Mouse (Mus musculus): Measurements from ENCODE around the gene Wdr83. TPM values are rescaled to one million over a fixed set of nuclear protein-coding genes. Genes with fewer than 3 reads are reported as not detected.

Wdr83 gene
- polyA plus RNA-seq, 1 experiment from 2014 or later = 44.7 TPM

DNA sequence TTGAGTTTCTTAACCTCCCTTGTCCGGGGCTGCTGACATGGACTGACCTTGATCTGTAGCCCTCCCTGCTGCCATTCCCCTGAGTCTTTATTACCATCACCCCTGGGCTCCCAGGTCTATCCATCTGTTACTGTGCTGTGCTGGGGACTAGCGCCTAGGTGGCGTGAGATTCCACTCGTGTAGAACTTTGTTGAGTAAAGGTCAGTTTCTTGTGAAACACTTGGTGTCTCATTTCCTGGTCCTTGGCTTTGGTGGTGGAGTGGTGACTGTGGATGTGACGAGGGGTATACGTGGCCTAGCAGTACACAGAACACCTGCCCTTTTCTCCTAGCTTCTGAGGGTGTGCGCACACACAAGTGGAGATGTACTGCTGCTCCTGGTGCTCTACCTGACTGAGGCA lies 23.7 kb downstream of the Wdr83 start:
- 78% methylated on average over 7 of the region's 7 CpGs for WGBS

DNA sequence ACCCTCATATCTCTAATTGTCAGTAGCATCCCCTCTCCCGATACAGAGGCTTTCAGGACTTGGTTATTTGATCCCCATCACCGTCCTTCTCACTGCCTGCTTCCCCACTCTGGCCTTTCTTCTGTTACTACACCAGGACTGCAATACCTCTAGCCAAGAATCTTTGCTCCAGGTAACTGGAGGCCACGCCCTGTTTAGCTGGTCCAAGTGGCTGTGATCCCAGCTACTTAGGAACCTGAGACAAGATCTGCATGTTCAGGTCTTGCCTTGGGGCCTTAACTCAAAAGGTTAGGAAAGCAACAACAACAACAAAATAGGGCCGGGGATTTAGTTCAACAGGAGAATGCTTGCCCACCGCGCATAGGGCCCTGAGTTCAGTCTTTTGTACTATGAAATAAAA lies 37.5 kb downstream of the Wdr83 start:
- no peak overlapping the region for H3K9ac ChIP-seq
- 87% methylated on average over 6 of the region's 6 CpGs for WGBS
- no peaks in the 10 kb centered on the region for H3K27me3 ChIP-seq
- H3K4me2 ChIP-seq = no peak overlapping the region
- no peak for ATAC-seq (ENCODE audit: borderline replicate concordance, extremely low read depth, low FRiP score, low TSS enrichment)
- no peak overlapping the region for H3K4me3 ChIP-seq
- no peaks in the 10 kb centered on the region for H3K9me3 ChIP-seq
- peaks cover 83% of the 10 kb centered on the region for H3K36me3 ChIP-seq
- H3K4me1 ChIP-seq = peaks cover 8% of the 10 kb centered on the region
- H3K27ac ChIP-seq = no peak overlapping the region

More for the DNA sequence above, 23.7 kb downstream of the Wdr83 start:
- ATAC-seq (ENCODE audit: borderline replicate concordance, extremely low read depth, low FRiP score, low TSS enrichment) = no peak
- H3K27me3 ChIP-seq = no peaks in the 10 kb centered on the region
- H3K9ac ChIP-seq = no peak overlapping the region
- peaks cover 46% of the 10 kb centered on the region for H3K36me3 ChIP-seq
- peaks cover 8% of the 10 kb centered on the region for H3K4me1 ChIP-seq
- H3K9me3 ChIP-seq = no peaks in the 10 kb centered on the region
- no peak overlapping the region for H3K4me3 ChIP-seq
- no peak overlapping the region for H3K27ac ChIP-seq
- no peak overlapping the region for H3K4me2 ChIP-seq

- Histone ChIP-seq H3K4me3 (peak overlapping the region; percentile 90), H3K36me3 (peaks cover 36% of the 10 kb centered on the region), H3K9ac (peak overlapping the region; percentile 93), H3K27ac (peak overlapping the region; percentile 100), H3K27me3 (no peaks in the 10 kb centered on the region), H3K9me3 (no peaks in the 10 kb centered on the region), H3K4me1 (peaks cover 34% of the 10 kb centered on the region), H3K4me2 (peak overlapping the region; percentile 86)
- WGBS = 2% methylated on average over 43 of the region's 57 CpGs
- ATAC-seq (ENCODE audit: borderline replicate concordance, extremely low read depth, low FRiP score, low TSS enrichment) = peak; percentile 9; the same call in 1 of the 2 replicates
These were observed 43.2 kb downstream of the Wdr83 start for GRCm38 (mm10) chr8:85037681-85038531.

DNA sequence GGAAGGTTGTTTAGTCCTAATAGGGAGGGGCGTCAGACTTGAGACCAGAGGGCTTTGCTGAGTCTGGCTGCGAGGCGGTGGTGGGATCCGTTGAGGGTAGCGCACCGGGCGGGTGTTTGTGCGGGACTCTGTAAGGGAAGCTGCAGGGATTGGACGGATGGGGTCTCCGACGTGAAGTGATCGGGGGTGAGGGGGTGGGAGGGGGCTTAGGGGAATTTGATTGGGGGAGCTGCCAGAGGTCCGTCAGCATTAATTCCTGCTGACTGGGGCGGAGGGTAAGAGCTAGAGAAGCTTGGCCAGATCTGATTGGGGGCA lies 43.8 kb downstream of the Wdr83 start:
- no peaks in the 10 kb centered on the region for H3K9me3 ChIP-seq
- peak; percentile 44; the same call in 1 of the 2 replicates for ATAC-seq (ENCODE audit: borderline replicate concordance, extremely low read depth, low FRiP score, low TSS enrichment)
- H3K4me2 ChIP-seq = peak overlapping the region; percentile 86
- WGBS = under 1% methylated on average over 14 of the region's 14 CpGs
- no peaks in the 10 kb centered on the region for H3K27me3 ChIP-seq
- peak overlapping the region; percentile 100 for H3K27ac ChIP-seq
- H3K36me3 ChIP-seq = peaks cover 38% of the 10 kb centered on the region
- peak overlapping the region; percentile 90 for H3K4me3 ChIP-seq
- H3K9ac ChIP-seq = peak overlapping the region; percentile 93
- peaks cover 34% of the 10 kb centered on the region for H3K4me1 ChIP-seq

DNA sequence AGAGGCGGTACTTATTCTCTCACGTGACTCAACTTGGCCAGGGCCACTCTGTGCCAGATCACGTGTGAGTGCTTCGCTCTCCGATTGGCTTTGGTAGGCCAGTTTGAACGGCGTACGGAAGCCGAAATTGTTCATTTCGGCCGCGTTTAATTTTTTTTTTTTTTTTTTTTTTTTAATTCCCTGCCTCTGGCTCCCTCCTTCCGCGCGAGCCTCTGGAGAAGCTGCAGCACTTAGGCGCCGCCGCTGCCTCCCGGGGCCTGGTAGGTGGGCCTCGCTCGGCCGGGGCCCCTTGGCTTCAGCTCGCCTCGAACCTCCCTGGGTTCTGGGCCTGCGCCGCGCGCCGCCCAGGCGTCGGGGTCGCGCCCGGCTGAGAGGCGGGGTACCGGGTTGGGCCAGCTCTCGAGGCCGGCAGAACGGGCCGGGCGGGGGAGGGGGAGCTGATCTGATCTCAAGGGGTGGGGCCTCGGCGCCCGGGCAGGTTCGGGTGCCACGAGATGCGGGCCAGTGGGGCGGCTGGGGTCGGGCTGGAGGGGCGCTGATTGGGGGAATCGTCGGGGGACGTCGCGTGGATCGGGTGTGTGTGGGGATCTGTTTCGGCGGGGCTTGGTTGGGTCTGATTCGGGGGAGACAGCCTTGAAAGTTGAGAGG lies 44.3 kb downstream of the Wdr83 start, which contains the start of gene Tnpo2:
Tnpo2 (plus strand) TSS at position 198 of the 648 bp plus-strand sequence.
- ATAC-seq (ENCODE audit: borderline replicate concordance, extremely low read depth, low FRiP score, low TSS enrichment) = peak; percentile 91
- peak within 1 kb of the TSS; percentile 90 for H3K4me3 ChIP-seq
- 1% methylated on average over 59 of the region's 59 CpGs for WGBS
- H3K4me2 ChIP-seq = peak within 1 kb of the TSS; percentile 86
- no peaks in the 10 kb centered on the region for H3K27me3 ChIP-seq
- peak within 1 kb of the TSS; percentile 100 for H3K27ac ChIP-seq
- peaks cover 38% of the 10 kb centered on the region for H3K36me3 ChIP-seq
- H3K9me3 ChIP-seq = no peaks in the 10 kb centered on the region
- H3K4me1 ChIP-seq = peaks cover 34% of the 10 kb centered on the region
- H3K9ac ChIP-seq = peak within 1 kb of the TSS; percentile 93

- under 1% methylated on average over 9 of the region's 9 CpGs for WGBS
- peak overlapping the region; percentile 81 for H3K9ac ChIP-seq
- peak; percentile 32; the same call in 1 of the 2 replicates for ATAC-seq (ENCODE audit: borderline replicate concordance, extremely low read depth, low FRiP score, low TSS enrichment)
- H3K4me3 ChIP-seq = peak overlapping the region; percentile 90
- peak overlapping the region; percentile 100 for H3K27ac ChIP-seq
- H3K27me3 ChIP-seq = no peaks in the 10 kb centered on the region
- H3K36me3 ChIP-seq = peaks cover 38% of the 10 kb centered on the region
- peaks cover 34% of the 10 kb centered on the region for H3K4me1 ChIP-seq
- H3K9me3 ChIP-seq = no peaks in the 10 kb centered on the region
- peak overlapping the region; percentile 85 for H3K4me2 ChIP-seq
These were observed 44.8 kb downstream of the Wdr83 start for GRCm38 (mm10) chr8:85036381-85036717.

- peak overlapping the region; percentile 100 for H3K27ac ChIP-seq
- 0 out of 2 replicates have a peak, but pooled peaks have one; percentile 0 for ATAC-seq (ENCODE audit: borderline replicate concordance, extremely low read depth, low FRiP score, low TSS enrichment)
- H3K4me1 ChIP-seq = peaks cover 34% of the 10 kb centered on the region
- peak overlapping the region; percentile 90 for H3K4me3 ChIP-seq
- peak overlapping the region; percentile 85 for H3K4me2 ChIP-seq
- no peaks in the 10 kb centered on the region for H3K27me3 ChIP-seq
- H3K36me3 ChIP-seq = peaks cover 37% of the 10 kb centered on the region
- H3K9ac ChIP-seq = peak overlapping the region; percentile 81
- under 1% methylated on average over 15 of the region's 15 CpGs for WGBS
- H3K9me3 ChIP-seq = no peaks in the 10 kb centered on the region
These were observed 45.3 kb downstream of the Wdr83 start for GRCm38 (mm10) chr8:85035728-85036310.

- no peaks in the 10 kb centered on the region for H3K27me3 ChIP-seq
- H3K4me1 ChIP-seq = peaks cover 34% of the 10 kb centered on the region
- peaks cover 37% of the 10 kb centered on the region for H3K36me3 ChIP-seq
- no peak for ATAC-seq (ENCODE audit: borderline replicate concordance, extremely low read depth, low FRiP score, low TSS enrichment)
- H3K9me3 ChIP-seq = no peaks in the 10 kb centered on the region
- peak overlapping the region; percentile 90 for H3K4me3 ChIP-seq
- 5% methylated on average over 12 of the region's 12 CpGs for WGBS
- peak overlapping the region; percentile 100 for H3K27ac ChIP-seq
- H3K9ac ChIP-seq = peak overlapping the region; percentile 81
- H3K4me2 ChIP-seq = peak overlapping the region; percentile 85
These were observed 45.9 kb downstream of the Wdr83 start for GRCm38 (mm10) chr8:85035165-85035727.

GRCm38 (mm10) chr8:85034764-85035163 lies 46.3 kb downstream of the Wdr83 start:
- under 1% methylated on average over 13 of the region's 13 CpGs for WGBS
- peak overlapping the region; percentile 81; the same call in 1 of the 2 replicates for H3K9ac ChIP-seq
- H3K9me3 ChIP-seq = no peaks in the 10 kb centered on the region
- peak overlapping the region; percentile 85 for H3K4me2 ChIP-seq
- H3K27ac ChIP-seq = peak overlapping the region; percentile 71; the same call in 1 of the 2 replicates
- ATAC-seq (ENCODE audit: borderline replicate concordance, extremely low read depth, low FRiP score, low TSS enrichment) = no peak
- H3K4me3 ChIP-seq = peak overlapping the region; percentile 90
- H3K36me3 ChIP-seq = peaks cover 38% of the 10 kb centered on the region
- H3K27me3 ChIP-seq = no peaks in the 10 kb centered on the region
- peaks cover 34% of the 10 kb centered on the region for H3K4me1 ChIP-seq

GRCm38 (mm10) chr8:85033867-85034266 lies 47.2 kb downstream of the Wdr83 start:
- no peak for ATAC-seq (ENCODE audit: borderline replicate concordance, extremely low read depth, low FRiP score, low TSS enrichment)
- Histone ChIP-seq H3K9me3 (no peaks in the 10 kb centered on the region), H3K4me3 (no peak overlapping the region), H3K27me3 (no peaks in the 10 kb centered on the region), H3K9ac (no peak overlapping the region), H3K4me2 (peak overlapping the region; percentile 85; the same call in 1 of the 2 replicates), H3K36me3 (peaks cover 42% of the 10 kb centered on the region), H3K4me1 (peaks cover 32% of the 10 kb centered on the region), H3K27ac (peak overlapping the region; percentile 31; the same call in 1 of the 2 replicates)
- WGBS = 58% methylated on average over 1 of the region's 1 CpGs

DNA sequence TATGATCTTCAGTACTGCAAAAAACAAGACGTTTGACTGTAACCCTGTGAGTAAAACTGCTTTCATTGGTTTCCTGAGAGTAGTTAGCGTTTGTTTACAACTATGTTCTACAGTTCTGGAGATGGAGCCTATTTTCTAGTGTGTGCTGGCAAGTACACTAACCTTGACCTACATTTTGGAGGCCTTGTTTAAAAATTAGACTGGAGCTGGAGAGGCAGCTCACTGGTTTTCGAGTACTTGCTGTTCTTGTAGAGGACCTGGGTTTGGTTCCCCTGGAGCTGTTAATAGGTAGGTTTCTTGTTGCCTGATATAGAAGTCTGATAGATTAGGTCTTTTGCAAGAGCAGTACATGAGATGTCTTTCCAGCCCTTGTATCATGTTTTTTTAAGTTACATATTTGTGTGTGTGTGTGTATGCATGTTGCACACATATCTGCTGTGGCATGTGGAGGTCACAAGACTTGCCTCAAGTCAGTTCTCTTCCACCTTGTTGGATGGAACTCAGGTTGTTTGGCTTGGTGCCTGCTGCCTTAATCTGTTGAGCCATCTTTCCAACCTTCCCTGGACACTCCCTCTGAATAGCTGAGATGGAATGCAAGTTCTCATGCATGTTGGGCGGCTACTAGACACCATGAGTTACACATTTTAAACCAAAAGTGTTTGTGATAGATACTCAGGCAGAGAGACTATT lies 48.3 kb downstream of the Wdr83 start:
- ATAC-seq (ENCODE audit: borderline replicate concordance, extremely low read depth, low FRiP score, low TSS enrichment) = no peak
- 79% methylated on average over 4 of the region's 4 CpGs for WGBS
- H3K4me3 ChIP-seq = no peak overlapping the region
- no peaks in the 10 kb centered on the region for H3K9me3 ChIP-seq
- no peaks in the 10 kb centered on the region for H3K27me3 ChIP-seq
- H3K36me3 ChIP-seq = peaks cover 42% of the 10 kb centered on the region
- H3K4me2 ChIP-seq = no peak overlapping the region
- H3K9ac ChIP-seq = no peak overlapping the region
- no peak overlapping the region for H3K27ac ChIP-seq
- H3K4me1 ChIP-seq = peaks cover 35% of the 10 kb centered on the region
